Mouse (Mus musculus) thymus, adult 2 months (tissue): Measurements from ENCODE around the gene Setd3.

Experiments used
- CTCF ChIP-seq: fragments of 200-500 bp; IDR thresholded peaks from 2 replicates; pipeline ENCODE4 v1.5.1; 2012; ENCODE audit warnings: mild to moderate bottlenecking, control low read depth, low read length, moderate library complexity, borderline replicate concordance; ENCODE audit not compliant: control insufficient read depth, poor library complexity, insufficient read depth; ENCODE audit errors: extremely low read depth
- POLR2A ChIP-seq: fragments of 200-500 bp; IDR thresholded peaks from 2 replicates; pipeline ENCODE4 v1.6.1; 2012; ENCODE audit warnings: mild to moderate bottlenecking, low read length, control low read depth, moderate library complexity; ENCODE audit not compliant: control insufficient read depth, poor library complexity, insufficient read depth; ENCODE audit errors: extremely low read depth

DNA sequence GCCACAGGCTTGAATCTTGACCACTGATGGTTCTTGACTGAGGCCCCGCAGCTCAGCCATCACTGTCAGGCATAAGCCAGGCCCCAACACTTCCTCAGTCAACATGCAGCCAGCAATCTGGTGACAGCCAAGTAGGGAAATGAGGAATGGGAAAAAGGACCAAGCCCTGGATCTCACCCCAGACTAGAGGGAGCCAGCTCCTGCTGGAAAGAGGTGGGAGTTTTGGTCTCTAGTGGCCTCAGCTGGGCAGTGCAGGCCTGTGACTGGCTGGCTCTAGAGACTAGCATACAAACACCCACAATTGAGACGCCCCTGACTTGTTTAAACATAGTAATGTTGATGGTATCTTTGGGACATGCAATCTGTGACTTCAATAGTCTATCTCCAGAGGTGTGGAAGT, 91.6 kb downstream of the Setd3 start:
- TF ChIP-seq CTCF (no peak), POLR2A (no peak)
